Mouse (Mus musculus) stomach, embryonic 16.5 days (tissue): ENCODE data around the gene Znfx1. TPM values are rescaled to one million over a fixed set of nuclear protein-coding genes. Genes with fewer than 3 reads are reported as not detected.

Source experiments
- ATAC-seq: fragments of 200-750 bp; cut with Nextera tagmentation; 2 replicates; pipeline ENCODE4 v1.8.0; 2017; ENCODE audit warnings: moderate number of reproducible peaks, moderate TSS enrichment; ENCODE audit not compliant: insufficient read depth, low FRiP score
- H3K27ac ChIP-seq: fragments of 300-500 bp; sonication (generic); 2 replicates; pipeline ENCODE4 v1.5.1; 2014; ENCODE audit warnings: low read length
- H3K27me3 ChIP-seq: fragments of 300-500 bp; sonication (generic); 2 replicates; pipeline ENCODE4 v1.6.1; 2014; ENCODE audit warnings: low read length, control low read depth, mixed read lengths; ENCODE audit not compliant: control insufficient read depth, insufficient read depth
- H3K36me3 ChIP-seq: fragments of 300-500 bp; sonication (generic); 2 replicates; pipeline ENCODE4 v1.6.1; 2014; ENCODE audit warnings: low read length; ENCODE audit not compliant: control insufficient read depth, insufficient read depth
- H3K4me1 ChIP-seq: fragments of 300-500 bp; sonication (generic); 2 replicates; pipeline ENCODE4 v1.6.1; 2014; ENCODE audit warnings: low read length, control low read depth, mixed read lengths; ENCODE audit not compliant: control insufficient read depth, insufficient read depth
- H3K4me2 ChIP-seq: fragments of 300-500 bp; sonication (generic); 2 replicates; pipeline ENCODE4 v1.6.1; 2014; ENCODE audit warnings: low read depth, low read length, mixed read lengths
- H3K4me3 ChIP-seq: fragments of 300-500 bp; sonication (generic); replicated peaks from 2 replicates; pipeline ENCODE4 v1.5.1; 2014; ENCODE audit warnings: mild to moderate bottlenecking, low read length
- H3K9ac ChIP-seq: fragments of 300-500 bp; sonication (generic); 2 replicates; pipeline ENCODE4 v1.6.1; 2014; ENCODE audit warnings: low read length
- H3K9me3 ChIP-seq: fragments of 300-500 bp; sonication (generic); replicated peaks from 2 replicates; pipeline ENCODE4 v1.6.1; 2016; ENCODE audit warnings: low read length, control low read depth; ENCODE audit not compliant: control insufficient read depth
- WGBS: fragments of 180-500 bp; shearing (Covaris S2); extraction: QIAGEN DNeasy Blood & Tissue Kit; methylation state at CpG from one replicate; pipeline ENCODE4 v1.1.7; 2014; 5-methylcytosine and 5-hydroxymethylcytosine counted together
- polyA plus RNA-seq: library from polyadenylated mRNA; unstranded; fragments of >200 nt; fragmentation: Nextera tagmentation; extraction: Ambion mirVana; gene quantifications from 2 replicates; pipeline ENCODE4 v1.2.1, GENCODE M21; 2015

Znfx1 gene
- polyA plus RNA-seq, 1 experiment from 2014 or later, result 9.5 TPM

DNA sequence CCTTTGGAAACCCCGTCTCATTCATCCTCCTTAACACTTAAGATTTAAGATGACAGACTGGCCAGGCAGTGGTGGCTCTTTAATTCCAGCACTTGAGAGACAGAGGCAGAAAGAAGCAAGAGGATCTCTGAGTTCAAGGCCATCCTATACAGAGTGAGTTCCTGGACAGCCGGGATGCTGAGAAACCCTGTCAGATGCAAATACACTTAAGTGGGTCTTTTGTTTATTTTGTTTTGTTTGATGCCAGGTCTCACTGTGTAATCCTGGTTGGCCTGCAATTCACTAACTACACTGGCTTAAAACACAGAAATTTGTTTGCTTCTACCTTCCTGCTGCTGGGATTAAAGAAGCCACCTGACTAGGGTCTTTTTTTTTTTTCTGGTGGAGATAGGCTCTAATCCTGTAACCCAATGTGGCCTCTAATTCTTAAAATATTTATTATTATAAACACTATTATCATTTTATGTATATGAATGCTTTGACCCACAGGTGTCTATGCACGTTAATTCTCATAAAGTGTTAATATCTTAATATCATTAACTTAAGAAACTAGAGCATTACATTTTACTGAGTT is 3.9 kb downstream of the Znfx1 start:
- peaks cover 29% of the 10 kb centered on the region for H3K4me1 ChIP-seq
- no peak for ATAC-seq
- no peak overlapping the region for H3K4me2 ChIP-seq
- H3K36me3 ChIP-seq, result no peaks in the 10 kb centered on the region
- no peaks in the 10 kb centered on the region for H3K9me3 ChIP-seq
- no peak overlapping the region for H3K4me3 ChIP-seq
- no peaks in the 10 kb centered on the region for H3K27me3 ChIP-seq
- no peak overlapping the region; the same call in 1 of the 2 replicates for H3K27ac ChIP-seq
- no peak overlapping the region for H3K9ac ChIP-seq
- WGBS, result 53% methylated on average over 3 of the region's 3 CpGs

GRCm38 (mm10) chr2:167058201-167058600 is 4.6 kb downstream of the Znfx1 start:
- Histone ChIP-seq H3K4me1 (peaks cover 29% of the 10 kb centered on the region), H3K4me3 (no peak overlapping the region), H3K9ac (no peak overlapping the region), H3K36me3 (no peaks in the 10 kb centered on the region), H3K4me2 (no peak overlapping the region), H3K9me3 (no peaks in the 10 kb centered on the region), H3K27me3 (no peaks in the 10 kb centered on the region), H3K27ac (no peak overlapping the region)
- 52% methylated on average over 3 of the region's 3 CpGs for WGBS
- ATAC-seq, result no peak

DNA sequence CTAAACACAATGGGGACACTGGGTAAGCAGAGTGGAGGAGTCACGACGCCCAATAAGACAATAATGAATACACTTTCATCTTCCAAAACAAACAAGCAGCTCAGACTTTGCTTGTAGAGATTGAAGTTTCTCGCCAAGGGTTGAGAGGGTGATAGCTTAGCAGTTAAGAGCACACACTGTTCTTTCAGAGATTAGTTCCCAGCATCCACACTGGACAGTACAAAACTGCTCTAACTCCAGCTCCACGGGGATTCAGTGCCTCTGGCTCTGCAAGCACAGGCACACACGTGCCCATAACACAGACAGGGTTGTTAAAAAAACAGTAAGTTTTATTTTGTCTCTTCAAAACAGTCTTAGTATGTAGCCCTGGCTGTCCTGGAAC is 5.9 kb downstream of the Znfx1 start:
- Histone ChIP-seq H3K4me1 (peaks cover 29% of the 10 kb centered on the region), H3K9me3 (no peaks in the 10 kb centered on the region), H3K9ac (no peak overlapping the region), H3K27ac (no peak overlapping the region), H3K4me2 (no peak overlapping the region), H3K27me3 (no peaks in the 10 kb centered on the region), H3K4me3 (no peak overlapping the region), H3K36me3 (no peaks in the 10 kb centered on the region)
- WGBS, result 77% methylated on average over 5 of the region's 5 CpGs
- ATAC-seq, result no peak

GRCm38 (mm10) chr2:167056210-167056941 is 6.4 kb downstream of the Znfx1 start:
- Histone ChIP-seq H3K4me1 (peaks cover 24% of the 10 kb centered on the region), H3K27ac (no peak overlapping the region), H3K36me3 (no peaks in the 10 kb centered on the region), H3K9ac (no peak overlapping the region), H3K4me2 (no peak overlapping the region), H3K4me3 (no peak overlapping the region), H3K9me3 (no peaks in the 10 kb centered on the region), H3K27me3 (no peaks in the 10 kb centered on the region)
- 94% methylated on average over 15 of the region's 15 CpGs for WGBS
- no peak for ATAC-seq

DNA sequence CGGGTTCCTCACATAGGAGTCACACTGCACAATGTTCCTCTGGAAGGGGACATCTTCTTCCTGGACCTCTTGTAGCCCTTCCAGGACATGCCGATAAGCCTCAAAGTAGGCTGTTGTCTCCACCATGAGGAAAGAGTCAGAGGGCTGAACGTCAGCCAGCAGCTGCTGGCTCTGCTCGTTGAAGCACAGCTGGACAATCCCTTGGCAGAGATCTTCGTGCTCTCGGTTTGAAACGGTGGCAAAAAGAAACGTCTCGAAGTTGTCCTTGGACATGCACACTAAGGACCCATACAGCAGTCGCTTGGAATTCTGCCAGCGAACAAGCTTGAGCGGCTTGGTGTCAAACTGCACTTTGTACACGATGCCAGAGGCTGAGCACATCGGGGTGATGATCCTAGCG is 7.4 kb downstream of the Znfx1 start:
- Histone ChIP-seq H3K4me3 (no peak overlapping the region), H3K4me1 (peaks cover 16% of the 10 kb centered on the region; the same call in 1 of the 2 replicates), H3K36me3 (no peaks in the 10 kb centered on the region), H3K4me2 (no peak overlapping the region), H3K9me3 (no peaks in the 10 kb centered on the region), H3K27me3 (no peaks in the 10 kb centered on the region), H3K27ac (no peak overlapping the region), H3K9ac (no peak overlapping the region)
- 73% methylated on average over 15 of the region's 15 CpGs for WGBS
- ATAC-seq, result no peak

DNA sequence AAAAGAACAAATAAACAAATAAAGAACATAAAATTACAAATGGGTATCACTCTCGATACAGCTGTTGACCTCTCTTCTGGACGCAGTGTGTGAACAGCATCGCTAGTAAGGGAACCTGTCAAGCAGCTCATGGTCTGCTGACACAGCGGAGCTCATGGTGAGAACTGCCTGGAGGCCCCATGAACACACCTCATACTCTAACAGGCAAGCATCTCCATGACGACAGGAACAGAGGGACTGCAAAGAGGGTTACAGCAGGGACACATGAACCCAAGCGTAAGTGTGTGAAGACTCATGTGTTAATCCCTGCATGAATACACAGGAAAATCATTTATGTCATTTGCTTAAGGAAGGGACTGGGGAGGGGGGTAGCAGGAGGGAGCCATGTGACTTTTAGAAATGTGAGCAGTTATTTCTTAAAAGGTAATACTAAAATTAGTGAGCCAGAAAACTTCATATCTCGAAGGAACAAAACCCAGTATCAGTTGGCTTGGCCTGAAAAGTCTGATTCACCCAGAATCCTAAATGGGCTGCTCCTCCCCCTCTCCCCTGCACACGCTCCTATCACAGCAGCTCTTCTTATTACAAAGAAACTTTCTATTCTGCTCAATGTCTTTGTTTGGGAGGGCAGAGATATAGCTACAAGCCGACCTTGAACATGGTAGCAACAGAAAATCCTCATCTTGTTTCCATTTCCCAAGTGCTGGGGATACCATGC is 9.5 kb downstream of the Znfx1 start:
- Histone ChIP-seq H3K9me3 (no peaks in the 10 kb centered on the region), H3K4me3 (no peak overlapping the region), H3K27ac (no peak overlapping the region; the same call in 1 of the 2 replicates), H3K27me3 (no peaks in the 10 kb centered on the region), H3K4me1 (peaks cover 8% of the 10 kb centered on the region; the same call in 1 of the 2 replicates), H3K36me3 (0 out of 2 replicates have a peak, but pooled peaks cover 4% of the 10 kb centered on the region), H3K9ac (no peak overlapping the region), H3K4me2 (no peak overlapping the region)
- WGBS, result 65% methylated on average over 9 of the region's 9 CpGs
- ATAC-seq, result peak; percentile 68; the same call in 1 of the 2 replicates

DNA sequence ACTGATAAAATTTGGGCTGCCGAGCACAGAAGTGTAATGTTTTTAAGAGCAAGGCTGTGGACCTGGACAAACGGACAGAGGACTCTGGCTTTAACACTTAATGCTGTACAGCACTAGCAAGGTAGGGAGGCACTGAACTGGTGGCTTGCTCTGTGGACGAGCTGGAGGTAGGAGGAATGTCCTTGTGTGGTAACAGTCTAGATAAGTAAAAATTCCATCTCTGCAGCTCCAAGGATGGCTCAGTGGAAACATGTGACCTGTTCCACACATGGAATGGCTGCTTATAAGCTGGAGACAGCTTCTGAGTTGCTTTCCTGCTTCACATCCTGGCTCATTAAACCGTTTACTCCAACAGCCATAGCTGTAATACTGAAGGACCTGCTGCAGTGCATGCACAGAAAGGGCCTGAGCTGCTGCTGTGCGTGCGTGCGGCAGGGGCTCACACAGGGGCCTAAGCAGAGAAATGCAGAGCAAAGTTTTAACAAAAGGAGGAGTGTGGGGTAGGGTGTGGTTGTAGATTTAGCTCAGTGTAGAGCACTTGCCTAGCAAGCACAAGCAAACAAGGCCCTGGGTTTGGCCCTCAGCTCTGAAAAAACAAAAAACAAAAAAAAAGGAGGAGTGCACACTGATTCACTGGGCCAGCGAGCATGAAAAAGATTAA is 14.0 kb downstream of the Znfx1 start:
- H3K27ac ChIP-seq, result peak overlapping the region; percentile 77
- 66% methylated on average over 8 of the region's 8 CpGs for WGBS
- H3K27me3 ChIP-seq, result no peaks in the 10 kb centered on the region
- ATAC-seq, result peak; percentile 61; the same call in 1 of the 2 replicates
- no peaks in the 10 kb centered on the region for H3K9me3 ChIP-seq
- no peak overlapping the region for H3K4me3 ChIP-seq
- no peaks in the 10 kb centered on the region for H3K4me1 ChIP-seq
- H3K36me3 ChIP-seq, result peaks cover 8% of the 10 kb centered on the region; the same call in 1 of the 2 replicates
- H3K4me2 ChIP-seq, result no peak overlapping the region; the same call in 1 of the 2 replicates
- H3K9ac ChIP-seq, result peak overlapping the region; percentile 31

DNA sequence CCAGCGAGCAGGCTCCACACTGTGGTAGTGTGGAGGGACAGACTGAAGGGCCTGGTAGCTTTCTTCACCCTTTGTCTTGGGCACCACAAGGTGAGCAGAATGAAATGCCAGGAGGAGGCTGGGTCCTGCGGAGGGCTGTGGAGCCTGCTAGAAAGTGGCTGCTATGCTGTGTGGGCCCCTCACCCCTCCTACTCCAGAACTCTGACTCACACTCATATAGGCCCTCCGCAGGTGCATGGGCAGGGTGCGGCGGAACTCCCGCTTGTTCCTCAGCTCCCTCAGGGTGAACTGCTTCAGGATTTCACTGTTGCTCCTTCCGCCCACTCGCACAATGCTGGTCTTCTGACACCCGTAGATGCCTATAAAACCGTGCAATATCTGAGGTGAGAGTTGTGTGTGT is 14.6 kb downstream of the Znfx1 start:
- Histone ChIP-seq H3K9ac (peak overlapping the region; percentile 31), H3K36me3 (peaks cover 12% of the 10 kb centered on the region; the same call in 1 of the 2 replicates), H3K4me2 (no peak overlapping the region; the same call in 1 of the 2 replicates), H3K9me3 (no peaks in the 10 kb centered on the region), H3K4me3 (no peak overlapping the region), H3K27me3 (no peaks in the 10 kb centered on the region), H3K27ac (peak overlapping the region; percentile 77), H3K4me1 (no peaks in the 10 kb centered on the region)
- WGBS, result 79% methylated on average over 10 of the region's 10 CpGs
- ATAC-seq, result peak; percentile 76; the same call in 1 of the 2 replicates
